Mouse (Mus musculus) retina, embryonic 14.5 days (tissue): ENCODE measurements at regions not wholly inside any gene's neighbourhood (a gene's known extent, or its start where the extent isn't known, plus 50 kb on each side); places are given as distances from the start of the nearest gene placed in this dataset.
A peak's percentile ranks its signal among the peaks of the same experiment; 100 is the strongest.

ENCODE experiments used
- DNase-seq: peaks from one replicate; pipeline ENCODE4 v3.0.0-alpha.2; 2015; ENCODE audit warnings: low spot score

GRCm38 (mm10) chrX:122744496-122744895, 285.0 kb downstream of the Gm17521 start:
- peak; percentile 52 for DNase-seq

- DNase-seq: no peak
Observed at GRCm38 (mm10) chrX:122719949-122720348, 309.5 kb downstream of the Gm17521 start.
